Mouse (Mus musculus): ENCODE measurements around the gene Dnaaf2.

GRCm38 (mm10) chr12:69168461-69169106 lies 29.6 kb downstream of the Dnaaf2 start, which contains the start of gene Lrr1:
- no peak for TF ChIP-seq POLR2A (IDR thresholded peaks at IDR 0.05; ENCODE audit: insufficient read depth, low read depth, low read length)
- TF ChIP-seq CTCF (IDR thresholded peaks at IDR 0.05): no peak
